Mouse (Mus musculus) midbrain, embryonic 11.5 days (tissue): Measurements from ENCODE around the gene Gm42417. TPM values are rescaled to one million over a fixed set of nuclear protein-coding genes. Genes with fewer than 3 reads are reported as not detected.

ENCODE experiments used
- ATAC-seq: fragments of 200-750 bp; cut with Nextera tagmentation; 2 replicates; pipeline ENCODE4 v1.8.0; 2017; ENCODE audit warnings: moderate TSS enrichment, moderate library complexity; ENCODE audit not compliant: low FRiP score
- DNase-seq: peaks from one replicate; pipeline ENCODE4 v3.0.0; 2015; ENCODE audit warnings: low spot score; ENCODE audit errors: missing footprints
- H3K27ac ChIP-seq: fragments of 300-500 bp; sonication (generic); 2 replicates; pipeline ENCODE4 v1.5.1; 2014; ENCODE audit warnings: low read depth, low read length
- H3K27me3 ChIP-seq: fragments of 300-500 bp; sonication (generic); 2 replicates; pipeline ENCODE4 v1.6.1; 2014; ENCODE audit warnings: mild to moderate bottlenecking, low read length, moderate library complexity, mixed read lengths; ENCODE audit not compliant: control insufficient read depth, insufficient read depth
- H3K36me3 ChIP-seq: fragments of 300-500 bp; sonication (generic); 2 replicates; pipeline ENCODE4 v1.6.1; 2014; ENCODE audit warnings: mild to moderate bottlenecking, low read length, moderate library complexity, mixed read lengths; ENCODE audit not compliant: control insufficient read depth, insufficient read depth
- H3K4me1 ChIP-seq: fragments of 300-500 bp; sonication (generic); 2 replicates; pipeline ENCODE4 v1.6.1; 2014; ENCODE audit warnings: low read length; ENCODE audit not compliant: control insufficient read depth, insufficient read depth
- H3K4me2 ChIP-seq: fragments of 300-500 bp; sonication (generic); 2 replicates; pipeline ENCODE4 v1.6.1; 2014; ENCODE audit warnings: mild to moderate bottlenecking, moderate library complexity
- H3K4me3 ChIP-seq: fragments of 300-500 bp; sonication (generic); 2 replicates; pipeline ENCODE4 v1.5.1; 2014; ENCODE audit warnings: low read depth, low read length
- H3K9ac ChIP-seq: fragments of 300-500 bp; sonication (generic); 2 replicates; pipeline ENCODE4 v1.6.1; 2014; ENCODE audit warnings: low read length
- H3K9me3 ChIP-seq: fragments of 300-500 bp; sonication (generic); 2 replicates; pipeline ENCODE4 v1.6.1; 2016; ENCODE audit warnings: low read length; ENCODE audit not compliant: control insufficient read depth
- WGBS: fragments of 180-500 bp; shearing (Covaris S2); extraction: QIAGEN DNeasy Blood & Tissue Kit; methylation state at CpG from one replicate; pipeline ENCODE4 v1.1.7; 2014; 5-methylcytosine and 5-hydroxymethylcytosine counted together
- polyA plus RNA-seq: library from polyadenylated mRNA; unstranded; fragments of >200 nt; fragmentation: Nextera tagmentation; extraction: Ambion mirVana; gene quantifications from 2 replicates; pipeline ENCODE4 v1.2.1, GENCODE M21; 2014

Gene Gm42417
- polyA plus RNA-seq, 1 experiment from 2014 or later, result not detected

DNA sequence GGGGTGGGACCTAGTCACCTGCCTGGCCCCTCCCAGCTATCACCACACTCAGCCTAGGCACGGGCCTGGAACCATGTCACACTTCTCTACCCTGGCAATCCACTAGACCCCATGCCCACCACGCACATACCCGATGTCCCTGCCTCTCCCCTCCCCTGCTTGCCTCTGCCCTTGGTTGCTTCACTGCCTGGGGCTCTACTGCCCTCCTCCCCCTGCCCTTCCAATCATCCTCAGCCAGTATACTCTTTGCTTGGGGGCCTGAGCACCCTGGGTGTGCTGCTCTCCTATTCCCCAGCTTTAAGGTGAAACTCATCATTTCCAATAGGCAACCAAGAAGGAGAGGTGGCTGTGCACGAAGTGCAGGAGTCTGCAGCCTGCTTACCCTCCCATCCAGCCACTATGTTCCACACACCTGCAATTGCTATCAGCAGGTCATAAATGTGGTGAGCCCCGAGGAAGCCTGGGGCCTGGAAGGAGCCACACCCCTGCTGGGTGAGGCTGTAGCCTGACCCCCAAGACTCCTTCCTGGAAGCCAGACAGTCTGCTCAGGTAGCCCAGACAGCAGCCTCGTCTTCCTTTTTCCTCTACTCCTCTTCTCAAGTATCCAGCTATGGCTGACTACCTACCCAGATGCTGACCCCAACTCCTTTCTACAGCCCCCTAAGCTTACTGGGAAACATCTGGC, 37.9 kb upstream of the Gm42417 start:
- no peak for DNase-seq
- Histone ChIP-seq H3K36me3 (no peaks in the 10 kb centered on the region), H3K4me1 (peaks cover 18% of the 10 kb centered on the region), H3K9me3 (no peaks in the 10 kb centered on the region), H3K9ac (no peak overlapping the region), H3K27me3 (no peaks in the 10 kb centered on the region), H3K27ac (no peak overlapping the region), H3K4me3 (no peak overlapping the region), H3K4me2 (no peak overlapping the region)
- WGBS, result 72% methylated on average over 6 of the region's 6 CpGs
- ATAC-seq, result no peak

- no peak overlapping the region for H3K4me3 ChIP-seq
- H3K36me3 ChIP-seq, result no peaks in the 10 kb centered on the region
- no peaks in the 10 kb centered on the region for H3K27me3 ChIP-seq
- DNase-seq (no peak), ATAC-seq (no peak)
- WGBS, result 65% methylated on average over 6 of the region's 6 CpGs
- no peaks in the 10 kb centered on the region for H3K9me3 ChIP-seq
- peaks cover 8% of the 10 kb centered on the region for H3K4me1 ChIP-seq
- H3K9ac ChIP-seq, result no peak overlapping the region
- no peak overlapping the region for H3K27ac ChIP-seq
- no peak overlapping the region for H3K4me2 ChIP-seq
These were observed 36.1 kb upstream of the Gm42417 start for GRCm38 (mm10) chr1:36575347-36575746.

GRCm38 (mm10) chr1:36574196-36574955, 35.1 kb upstream of the Gm42417 start:
- H3K4me3 ChIP-seq, result no peak overlapping the region
- no peaks in the 10 kb centered on the region for H3K9me3 ChIP-seq
- no peak overlapping the region for H3K9ac ChIP-seq
- no peaks in the 10 kb centered on the region for H3K4me1 ChIP-seq
- 79% methylated on average over 5 of the region's 5 CpGs for WGBS
- no peak overlapping the region for H3K4me2 ChIP-seq
- H3K27ac ChIP-seq, result no peak overlapping the region
- DNase-seq (no peak), ATAC-seq (no peak)
- no peaks in the 10 kb centered on the region for H3K36me3 ChIP-seq
- H3K27me3 ChIP-seq, result no peaks in the 10 kb centered on the region

DNA sequence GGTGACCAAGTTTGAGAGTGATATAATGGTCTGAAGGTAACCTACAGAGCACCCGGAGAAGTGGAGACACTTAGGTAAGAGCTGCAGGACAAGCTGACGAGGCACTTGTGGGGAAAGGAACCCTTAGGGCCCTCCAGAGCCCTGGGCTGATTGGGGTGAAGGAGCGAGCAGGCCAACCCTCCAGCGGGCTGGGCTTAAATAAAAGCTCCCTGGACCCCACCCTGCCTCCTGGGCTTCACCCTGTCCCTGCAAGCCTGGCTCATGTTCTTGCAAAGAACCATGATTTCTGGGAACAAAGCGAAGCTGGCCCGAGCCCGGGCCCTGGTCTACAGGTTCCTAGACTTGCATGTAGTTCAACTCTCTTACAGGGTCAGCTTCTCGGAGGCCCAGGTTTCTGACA, 34.3 kb upstream of the Gm42417 start:
- Histone ChIP-seq H3K4me3 (no peak overlapping the region), H3K27ac (no peak overlapping the region), H3K9me3 (no peaks in the 10 kb centered on the region), H3K4me2 (no peak overlapping the region), H3K4me1 (no peaks in the 10 kb centered on the region), H3K36me3 (no peaks in the 10 kb centered on the region), H3K9ac (no peak overlapping the region), H3K27me3 (no peaks in the 10 kb centered on the region)
- DNase-seq (no peak), ATAC-seq (no peak)
- WGBS, result 81% methylated on average over 8 of the region's 8 CpGs

GRCm38 (mm10) chr1:36572709-36573108, 33.5 kb upstream of the Gm42417 start:
- Histone ChIP-seq H3K4me2 (no peak overlapping the region), H3K4me1 (peaks cover 3% of the 10 kb centered on the region; the same call in 1 of the 2 replicates), H3K36me3 (no peaks in the 10 kb centered on the region), H3K9me3 (no peaks in the 10 kb centered on the region), H3K4me3 (no peak overlapping the region), H3K27me3 (no peaks in the 10 kb centered on the region), H3K9ac (no peak overlapping the region), H3K27ac (no peak overlapping the region)
- DNase-seq, result no peak
- 64% methylated on average over 1 of the region's 1 CpGs for WGBS
- no peak for ATAC-seq

DNA sequence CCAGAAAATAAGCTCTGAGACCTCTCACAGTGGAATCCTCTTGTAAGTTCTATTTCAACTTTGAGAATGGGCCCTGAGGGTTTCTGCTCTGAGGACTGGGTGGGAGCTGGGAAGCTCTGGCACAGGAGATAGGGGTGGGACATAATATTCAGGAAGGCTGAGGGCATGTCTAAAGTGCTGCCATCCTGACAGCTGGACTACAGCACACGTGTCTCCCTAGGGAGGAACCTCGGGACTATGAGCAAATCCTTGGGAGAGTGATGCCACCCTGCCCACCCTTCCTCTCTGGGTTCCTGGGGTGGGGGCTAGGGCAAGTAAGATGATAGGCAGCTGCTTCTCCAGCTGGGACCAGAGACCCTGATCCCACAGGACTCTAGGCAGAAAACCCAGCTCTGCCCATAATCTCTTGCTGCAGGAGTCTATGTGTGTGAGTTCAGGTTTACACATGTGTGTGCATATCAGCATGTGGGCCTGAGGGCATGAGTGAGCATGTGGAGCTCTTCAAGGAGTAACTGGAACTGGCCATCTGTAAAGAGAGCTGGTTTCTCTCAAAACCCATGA, 33.0 kb upstream of the Gm42417 start:
- WGBS, result 66% methylated on average over 2 of the region's 2 CpGs
- no peak overlapping the region for H3K9ac ChIP-seq
- peaks cover 3% of the 10 kb centered on the region; the same call in 1 of the 2 replicates for H3K4me1 ChIP-seq
- no peak for ATAC-seq
- no peaks in the 10 kb centered on the region for H3K9me3 ChIP-seq
- no peak overlapping the region for H3K4me2 ChIP-seq
- H3K27me3 ChIP-seq, result no peaks in the 10 kb centered on the region
- H3K27ac ChIP-seq, result no peak overlapping the region
- no peak overlapping the region for H3K4me3 ChIP-seq
- DNase-seq, result no peak
- H3K36me3 ChIP-seq, result no peaks in the 10 kb centered on the region

DNA sequence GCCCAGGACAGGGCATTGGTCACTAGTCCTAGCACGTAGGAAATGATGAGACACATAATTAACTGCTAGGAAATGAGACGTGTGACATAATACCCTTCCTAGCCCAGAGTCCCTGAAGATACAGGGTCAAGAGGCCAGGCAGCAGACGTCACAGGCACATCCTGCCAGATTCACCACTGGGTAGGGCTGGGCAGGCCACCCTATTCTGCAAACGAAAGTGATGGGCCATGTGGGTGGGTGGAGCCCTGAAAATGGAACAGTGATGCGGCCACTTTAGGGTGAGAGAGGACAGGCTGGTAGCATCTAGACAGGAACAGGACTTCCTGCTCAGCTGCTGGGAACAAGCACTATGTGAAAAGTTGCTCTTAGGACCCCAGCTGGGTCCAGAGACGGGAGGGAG, 32.4 kb upstream of the Gm42417 start:
- DNase-seq (no peak), ATAC-seq (no peak)
- H3K27ac ChIP-seq, result no peak overlapping the region
- H3K4me3 ChIP-seq, result no peak overlapping the region
- H3K9me3 ChIP-seq, result no peaks in the 10 kb centered on the region
- H3K36me3 ChIP-seq, result no peaks in the 10 kb centered on the region
- no peak overlapping the region for H3K4me2 ChIP-seq
- peaks cover 4% of the 10 kb centered on the region; the same call in 1 of the 2 replicates for H3K4me1 ChIP-seq
- no peak overlapping the region for H3K9ac ChIP-seq
- WGBS, result 57% methylated on average over 6 of the region's 6 CpGs
- no peaks in the 10 kb centered on the region for H3K27me3 ChIP-seq

- no peaks in the 10 kb centered on the region for H3K27me3 ChIP-seq
- WGBS, result 91% methylated on average over 5 of the region's 5 CpGs
These were observed 31.1 kb upstream of the Gm42417 start for GRCm38 (mm10) chr1:36570320-36570719.

GRCm38 (mm10) chr1:36569694-36570276, 30.6 kb upstream of the Gm42417 start:
- Histone ChIP-seq H3K4me3 (no peak overlapping the region), H3K36me3 (no peaks in the 10 kb centered on the region), H3K9me3 (no peaks in the 10 kb centered on the region), H3K4me2 (no peak overlapping the region), H3K4me1 (peaks cover 7% of the 10 kb centered on the region; the same call in 1 of the 2 replicates), H3K27me3 (no peaks in the 10 kb centered on the region), H3K27ac (no peak overlapping the region), H3K9ac (no peak overlapping the region)
- no peak for DNase-seq
- WGBS, result 62% methylated on average over 7 of the region's 7 CpGs
- no peak for ATAC-seq

More at GRCm38 (mm10) chr1:36570320-36570719, 31.1 kb upstream of the Gm42417 start:
- no peak overlapping the region for H3K4me2 ChIP-seq
- no peak for DNase-seq
- no peaks in the 10 kb centered on the region for H3K9me3 ChIP-seq
- no peak overlapping the region for H3K4me3 ChIP-seq
- H3K36me3 ChIP-seq, result no peaks in the 10 kb centered on the region
- ATAC-seq, result no peak
- H3K27ac ChIP-seq, result no peak overlapping the region
- H3K4me1 ChIP-seq, result peaks cover 7% of the 10 kb centered on the region; the same call in 1 of the 2 replicates
- H3K9ac ChIP-seq, result no peak overlapping the region
